Mouse (Mus musculus): ENCODE results near the gene Bloc1s3.

Gene Bloc1s3

DNA sequence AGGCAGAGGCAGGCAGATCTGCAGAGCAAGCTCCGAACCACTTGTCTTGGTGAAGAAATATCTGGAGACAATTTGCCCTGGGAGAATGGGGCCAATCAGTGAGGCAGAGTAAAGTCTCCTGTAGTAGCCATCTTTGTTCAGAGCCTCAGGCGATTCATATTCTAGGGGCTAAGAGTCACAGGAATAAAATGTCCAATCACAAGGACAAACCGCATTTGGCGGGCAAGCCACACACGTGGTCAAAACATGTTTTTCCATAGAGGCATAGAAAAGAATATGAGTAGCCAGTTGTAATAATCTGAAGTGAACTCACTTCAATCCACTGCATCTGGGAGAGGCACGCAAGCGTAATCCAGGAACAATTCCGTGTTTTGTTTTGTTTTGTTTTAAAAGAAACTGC is 24.9 kb downstream of the Bloc1s3 start:
- in situ Hi-C loops (cut with MseI, MboI): no loop called here

DNA sequence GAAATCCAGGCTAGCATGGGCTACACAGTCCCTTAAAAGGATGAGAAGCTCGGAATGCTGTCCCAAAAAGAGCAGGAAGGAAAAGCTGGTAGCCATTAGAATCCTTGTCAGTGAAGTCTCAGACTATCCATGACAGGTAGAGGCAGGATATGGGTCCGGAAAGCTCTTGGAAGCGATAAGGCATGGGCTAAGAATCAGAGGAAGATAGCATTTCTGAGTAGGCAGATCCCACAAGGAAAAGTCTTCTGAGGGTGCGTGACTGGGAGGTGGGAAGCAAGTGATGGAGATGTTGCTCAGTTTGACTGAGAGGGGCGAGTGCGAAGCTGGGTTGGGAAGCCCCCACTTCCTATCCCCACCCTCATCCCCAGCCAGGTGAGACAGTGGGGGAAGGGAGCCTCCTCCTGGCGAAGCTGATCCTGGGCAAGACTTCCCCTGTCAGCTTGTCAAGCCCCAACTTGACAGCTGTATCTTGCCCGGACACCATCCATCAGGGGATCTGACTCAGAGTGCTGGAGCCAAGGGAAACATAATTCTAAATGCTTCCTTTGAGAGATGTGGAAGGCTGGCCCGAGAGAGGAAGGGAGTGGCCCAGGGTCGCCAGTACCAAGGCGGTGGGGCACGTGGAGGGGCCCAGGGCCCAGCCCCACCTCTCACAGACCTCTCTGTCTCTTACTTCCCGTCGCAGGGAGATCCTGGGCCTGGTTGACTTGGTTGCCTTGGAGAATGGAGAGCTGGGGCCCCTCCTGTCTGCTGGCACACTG is 30.4 kb downstream of the Bloc1s3 start:
- in situ Hi-C loops (cut with MseI, MboI): no loop called here

DNA sequence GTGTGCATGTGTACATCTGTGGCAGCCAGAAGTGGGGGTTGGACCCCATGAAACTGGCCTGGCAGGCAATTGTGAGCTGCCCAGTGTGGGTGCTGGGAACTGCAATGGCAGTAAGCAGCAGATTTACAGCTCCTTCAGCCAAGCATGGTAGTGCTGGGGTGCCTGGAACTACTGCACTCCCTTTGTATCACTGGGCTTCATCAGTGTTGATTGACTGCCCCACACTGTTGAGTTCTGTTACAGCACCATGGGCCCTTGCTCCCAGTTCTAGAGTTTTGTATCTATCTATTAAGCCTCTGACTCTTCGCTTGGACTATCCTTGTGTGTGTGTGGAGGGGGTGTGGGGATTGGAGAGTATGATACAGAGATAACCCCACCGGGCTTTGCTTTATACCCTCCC is 31.1 kb downstream of the Bloc1s3 start:
- in situ Hi-C loops (cut with MseI, MboI): no loop called here

DNA sequence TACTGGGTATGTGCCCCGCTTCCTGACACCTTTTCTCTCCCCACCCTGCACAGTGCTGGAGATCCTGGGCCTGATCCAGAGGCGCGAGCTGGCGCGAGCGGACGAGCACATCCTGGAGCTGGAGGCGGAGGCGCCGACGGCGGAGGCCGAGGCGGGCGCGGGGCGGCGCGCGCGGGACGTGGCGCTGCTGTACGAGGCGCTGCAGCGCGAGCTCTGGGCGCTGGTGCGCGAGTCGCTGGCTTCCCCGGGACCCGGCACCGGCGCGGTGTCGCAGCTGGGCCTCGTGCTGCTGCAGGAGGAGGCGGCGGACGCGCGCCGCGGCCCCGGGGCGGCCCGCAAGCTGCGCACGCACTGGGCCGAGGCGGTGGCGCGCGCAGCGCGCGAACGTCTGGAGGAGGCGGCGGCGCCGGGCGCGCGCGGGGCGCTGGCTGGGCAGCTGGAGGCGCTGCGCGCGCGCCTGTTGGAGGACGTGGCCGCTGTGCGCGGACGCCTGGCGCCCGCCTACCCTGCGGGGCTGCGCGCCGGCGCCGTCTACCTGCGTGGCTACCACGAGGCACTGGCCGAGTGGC is 34.2 kb downstream of the Bloc1s3 start:
- in situ Hi-C loops (cut with MseI, MboI): no loop called here

DNA sequence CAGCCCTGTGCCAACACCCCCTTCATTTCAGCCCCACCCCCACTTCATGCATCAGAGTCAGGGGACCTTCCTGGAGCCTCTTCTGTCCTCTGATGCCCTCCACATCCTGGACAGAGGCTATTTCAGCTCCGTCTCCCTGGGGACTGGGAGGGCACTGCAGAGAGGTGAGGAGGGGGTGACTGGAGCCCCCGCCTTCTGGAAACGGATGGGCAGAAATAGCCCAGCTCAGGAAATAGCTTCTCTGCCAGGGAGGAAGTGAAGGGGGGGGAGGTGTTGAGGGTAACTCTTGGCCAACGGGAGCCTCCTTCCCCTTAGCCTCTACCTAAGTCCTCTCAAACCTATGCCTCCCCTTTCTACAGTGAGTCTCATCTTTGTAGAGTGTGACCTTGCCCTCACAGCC is 35.8 kb downstream of the Bloc1s3 start:
- in situ Hi-C loops (cut with MseI, MboI): no loop called here

DNA sequence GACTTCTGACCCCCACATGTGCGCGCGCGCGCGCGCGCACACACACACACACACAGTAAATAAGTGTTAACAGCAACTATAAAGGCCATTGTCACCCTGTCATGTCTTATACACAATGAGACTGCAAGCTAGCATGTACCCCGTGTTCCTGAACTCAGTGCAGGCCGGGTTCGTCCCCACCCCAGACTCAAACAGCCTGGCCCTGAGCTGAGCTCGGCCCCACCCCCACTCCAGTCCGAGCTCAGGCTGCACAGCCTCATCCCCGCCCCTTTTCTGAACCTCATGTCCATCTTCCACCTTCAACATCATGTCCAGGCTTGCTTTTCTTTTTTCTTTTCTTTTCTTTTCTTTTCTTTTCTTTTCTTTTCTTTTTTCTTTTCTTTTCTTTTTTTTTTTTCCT is 37.9 kb downstream of the Bloc1s3 start:
- in situ Hi-C loops (cut with MseI, MboI): no loop called here

DNA sequence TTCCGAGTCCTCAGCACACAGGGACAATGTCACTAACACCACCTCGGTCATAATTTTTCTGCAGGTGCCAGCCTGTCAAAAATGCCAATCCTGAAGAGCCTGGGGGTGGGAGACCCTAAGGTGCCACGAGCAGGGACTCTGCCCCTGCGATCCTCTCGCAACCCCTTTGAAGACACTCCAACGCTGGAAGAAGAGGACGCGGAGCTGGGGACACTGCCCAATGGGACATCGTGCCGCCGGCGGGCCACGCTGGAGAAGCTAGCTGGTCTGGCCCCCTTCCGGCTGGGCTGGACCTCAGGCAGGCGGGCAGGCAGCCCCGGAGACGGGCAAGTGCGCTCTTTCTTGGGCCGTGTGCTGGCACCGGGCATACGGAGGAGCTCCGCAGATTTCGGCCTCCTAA is 38.8 kb downstream of the Bloc1s3 start:
- in situ Hi-C loops (cut with MseI, MboI): no loop called here

DNA sequence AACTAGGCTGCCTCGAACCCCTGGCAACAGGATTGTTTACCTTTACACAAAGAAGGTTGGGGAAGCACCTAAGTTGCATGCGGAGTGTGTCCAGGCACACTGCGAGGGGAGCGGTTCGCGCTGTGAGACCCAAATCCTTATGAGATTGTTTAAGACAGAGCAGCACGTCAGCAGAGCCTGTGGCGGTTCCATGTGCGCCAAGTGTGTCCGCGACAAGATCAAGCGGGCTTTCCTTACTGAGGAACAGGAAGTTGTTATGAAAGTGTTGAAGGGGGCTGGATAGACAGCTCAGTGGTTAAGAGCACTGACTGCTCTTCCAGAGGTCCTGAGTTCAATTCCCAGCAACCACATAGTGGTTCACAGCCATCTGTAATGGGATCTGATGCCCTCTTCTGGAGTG is 39.9 kb downstream of the Bloc1s3 start:
- in situ Hi-C loops (cut with MseI, MboI): no loop called here

DNA sequence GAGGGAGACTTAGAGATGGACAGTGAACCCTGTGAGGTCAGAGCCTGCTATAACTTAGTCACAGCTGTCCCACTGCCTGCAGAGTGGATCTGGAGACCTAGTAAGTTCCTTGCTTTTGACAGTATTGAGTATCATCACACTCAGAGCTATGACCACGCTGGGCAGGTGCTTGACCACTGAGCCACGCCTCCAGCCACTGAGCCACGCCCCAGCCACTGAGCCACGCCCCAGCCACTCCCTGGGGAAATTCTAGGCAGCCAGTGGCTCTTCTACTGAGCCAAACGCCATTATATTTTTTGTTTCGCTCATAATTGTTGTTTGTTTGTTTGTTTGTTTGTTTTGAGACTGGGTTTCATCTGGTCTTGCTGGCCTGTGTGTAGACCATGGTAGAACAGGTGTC is 40.5 kb downstream of the Bloc1s3 start:
- in situ Hi-C loops (cut with MseI, MboI): no loop called here

DNA sequence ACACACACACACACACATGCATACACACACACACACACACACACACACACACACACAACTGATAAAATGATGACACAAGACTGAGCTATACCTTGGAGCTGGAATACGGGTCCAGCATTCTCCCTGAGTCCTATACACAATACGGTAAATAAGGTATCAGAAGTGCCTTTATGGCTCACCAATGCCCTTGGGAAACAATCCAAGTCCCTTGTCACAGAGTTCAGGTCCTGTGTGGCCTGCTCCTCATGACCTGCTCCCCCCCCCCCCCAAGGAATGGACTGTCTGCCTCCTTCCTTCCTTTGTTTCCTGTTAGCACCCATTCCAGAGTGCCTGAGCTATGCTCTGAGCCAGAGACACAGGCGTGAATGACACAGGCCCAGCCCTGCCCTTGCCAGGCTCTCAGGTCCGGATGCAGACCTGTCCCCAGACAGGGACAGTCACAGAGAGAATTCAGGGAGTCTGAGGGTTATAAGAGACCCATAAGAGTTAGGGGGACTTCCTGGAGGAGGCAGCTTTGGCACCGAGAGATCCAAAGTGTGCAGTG is 41.5 kb downstream of the Bloc1s3 start:
- in situ Hi-C loops (cut with MseI, MboI): no loop called here

DNA sequence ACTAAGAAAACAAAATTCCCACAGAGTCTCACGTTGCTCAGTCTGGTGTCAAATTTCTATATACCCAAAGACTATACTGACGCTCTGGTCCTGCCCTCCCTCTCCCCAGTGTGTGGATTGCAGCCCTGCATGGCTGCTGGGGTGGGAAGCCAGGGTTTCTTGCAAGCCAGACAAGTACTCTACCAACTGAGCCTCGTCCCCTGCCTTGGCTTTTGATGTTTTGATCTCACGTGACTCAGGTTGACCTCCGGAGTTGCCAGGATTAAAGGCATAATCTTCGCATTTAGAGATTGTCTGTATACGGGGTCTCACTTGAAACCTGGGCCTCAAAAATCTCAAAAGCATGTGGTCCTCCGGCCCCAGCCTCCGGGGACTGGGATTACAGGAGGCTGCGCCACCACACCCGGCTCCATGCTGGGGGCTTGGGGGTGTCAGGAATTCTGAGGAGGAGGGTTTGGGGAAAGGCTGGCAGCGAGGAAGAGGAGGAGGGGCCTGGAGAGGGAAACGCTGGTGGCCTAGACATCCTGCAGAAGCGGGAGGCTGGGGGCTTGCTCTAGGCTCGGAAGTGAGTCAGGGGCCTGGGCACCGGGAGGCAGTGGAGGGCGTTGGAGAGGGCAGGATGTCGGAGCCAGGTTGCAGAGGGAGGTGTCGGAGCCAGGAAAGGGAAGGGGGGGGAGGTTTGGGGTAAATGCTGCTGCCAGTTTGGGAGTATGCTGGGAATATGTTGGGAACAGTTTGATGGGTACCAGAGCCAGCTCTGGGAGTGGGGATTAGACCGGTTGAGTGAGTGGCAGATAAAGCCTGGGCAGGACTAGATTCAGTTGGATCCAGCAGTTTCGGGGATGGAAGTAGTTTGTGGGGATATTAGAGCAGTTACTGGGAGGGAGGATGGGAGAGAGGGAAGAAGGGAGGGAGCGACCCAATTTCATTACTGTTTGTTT is 43.5 kb downstream of the Bloc1s3 start:
- in situ Hi-C loops (cut with MseI, MboI): no loop called here

DNA sequence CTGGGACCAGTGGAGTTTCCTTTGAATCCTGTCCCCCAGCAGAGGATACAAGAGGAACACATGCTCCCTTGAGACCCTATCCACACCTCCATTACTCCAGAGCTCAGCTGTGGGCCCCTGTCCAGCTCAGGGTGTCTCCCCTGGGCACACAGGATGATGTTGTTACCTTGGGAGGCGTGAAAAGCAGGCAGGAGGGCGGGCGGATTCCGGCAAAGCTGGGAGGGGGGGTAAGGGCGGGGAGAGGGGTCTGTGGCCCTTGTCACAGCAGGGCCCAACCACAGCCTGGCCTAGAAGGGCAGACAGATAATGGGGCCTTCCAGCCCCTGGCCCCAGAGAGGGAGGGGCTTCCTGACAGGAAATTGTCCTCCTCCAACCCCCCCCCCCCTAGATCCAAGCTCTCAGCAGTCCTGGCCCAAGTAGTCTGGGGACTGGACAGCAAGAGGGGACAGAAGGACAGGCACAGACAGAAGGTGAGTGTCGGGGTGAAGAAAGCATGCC is 45.2 kb downstream of the Bloc1s3 start, which contains the start of gene Exoc3l2:
Exoc3l2 (plus strand) TSS at position 448 of the 498 bp plus-strand sequence.
- in situ Hi-C loops (cut with MseI, MboI): no loop called here

DNA sequence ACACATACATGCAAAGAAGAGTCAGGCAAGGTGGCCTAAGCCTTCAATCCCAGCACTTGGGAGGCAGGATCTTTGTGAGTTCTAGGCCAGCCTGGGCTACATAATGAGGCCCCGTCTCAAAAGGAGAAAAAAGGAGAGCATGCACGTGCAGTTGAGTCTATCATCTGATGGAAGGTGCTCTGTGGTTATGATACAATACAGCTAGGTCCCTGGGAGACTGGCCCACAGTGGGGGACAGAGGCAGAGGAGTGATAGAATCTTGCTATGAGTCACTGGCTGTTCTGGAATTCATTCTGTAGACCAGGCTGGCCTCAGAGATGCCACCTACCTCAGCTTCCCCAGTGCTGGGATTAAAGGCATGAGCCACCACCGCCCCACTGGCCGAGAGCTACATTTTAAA is 45.7 kb downstream of the Bloc1s3 start:
- in situ Hi-C loops (cut with MseI, MboI): no loop called here

DNA sequence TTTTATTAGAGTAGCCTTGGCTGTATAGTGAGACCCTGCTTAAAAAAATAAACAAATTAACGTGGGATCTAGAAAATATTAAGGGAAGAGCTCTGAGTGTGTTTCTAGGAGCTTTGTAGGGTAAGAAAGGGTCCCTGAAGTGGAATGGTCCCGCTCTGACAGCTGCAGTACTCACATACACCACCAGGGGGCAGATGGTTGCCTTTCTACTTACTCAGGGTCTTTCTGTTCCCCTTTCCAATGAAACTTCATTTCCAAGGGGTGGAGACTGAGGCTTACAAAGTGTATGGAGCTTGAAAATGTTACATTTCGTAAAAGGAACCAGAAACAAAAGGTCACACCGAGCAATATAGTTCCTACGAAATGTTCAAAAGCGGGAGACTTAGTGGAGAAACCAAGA is 46.7 kb downstream of the Bloc1s3 start:
- in situ Hi-C loops (cut with MseI, MboI): no loop called here

DNA sequence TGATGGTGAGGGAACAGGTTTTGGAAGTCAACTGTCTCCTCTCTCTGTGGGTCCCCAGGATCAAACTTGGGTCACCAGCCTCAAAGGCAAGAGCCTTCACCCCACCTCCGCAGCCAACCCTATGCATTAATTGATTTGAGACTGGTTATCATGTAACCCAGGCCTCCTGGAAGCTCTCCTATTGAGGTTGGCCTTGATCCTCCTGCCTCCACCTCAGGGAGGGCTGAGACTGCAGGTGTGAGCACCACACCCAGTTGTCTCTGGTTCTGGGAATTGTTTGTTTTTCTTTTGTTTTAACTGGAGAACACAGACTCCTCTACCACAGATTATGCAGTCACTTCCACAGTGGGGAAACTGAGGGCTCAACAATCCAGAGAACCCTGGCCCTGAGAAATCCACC is 47.7 kb downstream of the Bloc1s3 start:
- in situ Hi-C loops (cut with MseI, MboI): no loop called here

DNA sequence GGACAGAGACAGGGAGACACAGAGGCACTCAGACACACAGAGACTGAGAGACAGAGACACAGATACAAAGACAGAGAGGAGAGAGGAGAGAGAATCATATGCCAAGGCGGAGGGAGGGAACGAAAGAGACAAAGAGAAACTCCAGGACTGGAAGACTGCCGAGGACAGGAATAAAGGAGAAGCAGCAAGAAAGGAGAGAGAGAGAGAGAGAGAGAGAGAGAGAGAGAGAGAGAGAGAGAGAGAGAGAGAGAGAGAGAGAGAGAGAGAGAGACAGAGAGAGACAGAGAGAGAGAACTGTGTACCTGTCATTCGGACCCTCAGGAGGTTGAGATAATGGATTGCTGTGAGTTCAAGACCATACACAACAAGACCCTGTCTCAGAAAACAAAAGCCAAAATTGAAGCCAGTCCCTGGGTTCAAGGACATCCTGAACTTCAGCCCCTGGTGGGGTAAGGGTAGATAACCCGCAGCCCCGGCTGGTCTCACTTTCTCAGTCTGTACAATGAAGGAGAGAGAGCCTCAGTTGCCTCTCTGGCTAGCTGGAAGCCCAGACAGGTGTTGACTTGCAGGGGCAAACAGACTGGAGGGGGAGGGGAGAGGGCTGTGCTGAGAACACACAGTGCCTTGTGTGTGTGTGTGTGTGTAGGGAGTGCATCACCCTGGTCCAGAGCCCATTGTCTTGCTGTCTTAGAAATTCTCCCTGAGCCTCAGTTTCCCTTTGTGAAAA is 48.9 kb downstream of the Bloc1s3 start:
- in situ Hi-C loops (cut with MseI, MboI): no loop called here

DNA sequence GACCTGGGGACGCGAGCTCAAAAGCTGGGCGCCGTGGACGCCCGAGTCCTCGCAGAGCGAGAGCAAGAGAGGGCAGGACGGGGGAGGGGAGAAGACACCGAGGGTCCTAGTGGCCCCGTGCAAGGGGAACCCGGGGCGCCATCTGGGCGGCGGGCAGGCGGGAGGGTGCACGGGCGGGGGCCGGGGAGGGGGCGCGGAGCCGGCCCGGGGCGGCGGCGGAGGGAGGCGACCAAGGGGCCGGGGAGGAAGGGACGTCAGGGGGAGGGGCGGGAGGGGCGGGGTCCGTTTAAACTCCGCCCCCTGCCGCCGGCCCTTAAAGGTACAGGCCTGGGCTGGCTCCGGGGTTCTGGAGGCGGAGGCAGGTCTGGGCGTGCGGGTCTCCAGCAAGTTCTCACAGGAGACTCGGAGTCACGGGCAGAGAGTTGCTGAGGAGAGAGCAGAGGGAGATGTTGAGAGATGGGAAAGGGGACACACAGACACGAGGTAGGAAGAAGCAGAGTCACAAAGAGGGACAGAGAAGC is 49.5 kb downstream of the Bloc1s3 start, which contains the start of gene Mark4:
Mark4 (minus strand) TSS at position 231 of the 521 bp plus-strand sequence.
- in situ Hi-C loops (cut with MseI, MboI): no loop called here

DNA sequence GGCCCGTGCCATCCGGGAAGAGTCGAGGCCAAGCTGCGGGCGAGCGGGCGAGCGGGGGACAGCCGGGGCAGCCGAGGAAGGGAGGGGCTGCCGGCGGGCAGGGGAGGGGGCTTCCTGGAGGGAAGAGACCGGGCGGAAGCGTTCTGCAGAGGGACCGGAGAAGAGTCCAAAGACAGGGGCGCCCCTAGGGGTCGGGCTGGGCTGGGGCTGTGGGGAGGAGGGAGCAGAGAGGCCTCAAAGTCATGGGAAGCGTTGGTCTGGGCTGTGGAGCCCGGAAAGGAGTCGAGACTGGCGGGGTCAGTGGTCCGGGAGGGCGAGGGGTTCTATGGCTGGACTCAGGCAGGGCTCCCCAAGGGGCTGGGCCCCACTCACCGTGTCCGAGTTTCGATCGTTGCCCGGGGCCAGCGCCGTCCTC is 50.1 kb downstream of the Bloc1s3 start:
- in situ Hi-C loops (cut with MseI, MboI): no loop called here

DNA sequence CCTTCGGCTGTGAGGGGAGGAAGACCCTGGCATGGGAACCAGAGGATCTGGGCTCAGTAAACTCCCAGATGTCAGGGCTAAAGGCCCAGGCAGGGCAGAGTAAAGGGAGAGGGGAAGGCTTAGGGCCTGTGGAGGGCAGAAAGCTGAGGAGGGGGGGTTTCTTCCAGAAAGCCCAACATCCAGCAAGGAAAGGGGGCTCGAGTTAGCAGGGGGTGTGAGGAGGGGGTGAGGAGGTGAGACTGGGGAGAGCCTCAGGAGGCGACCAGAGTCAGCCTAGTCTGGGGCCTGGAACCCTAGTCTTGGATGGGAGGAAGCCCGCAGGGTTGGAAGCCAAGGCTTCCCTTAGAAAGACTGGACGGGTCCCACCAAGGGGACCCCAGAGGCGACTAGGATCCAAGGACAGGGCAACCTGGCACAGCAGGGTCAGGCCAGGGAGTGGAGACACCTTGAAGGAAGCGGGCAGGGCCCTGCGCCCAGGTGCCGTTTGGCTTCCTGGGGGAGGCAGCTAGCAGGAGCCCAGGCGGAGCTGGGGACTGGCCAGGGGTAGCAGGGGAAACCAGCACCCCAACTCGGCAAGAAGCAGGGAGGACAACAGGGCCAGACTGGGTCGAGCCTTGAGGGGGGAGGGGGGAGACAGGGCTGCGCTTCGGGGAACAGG is 50.6 kb downstream of the Bloc1s3 start:
- in situ Hi-C loops (cut with MseI, MboI): no loop called here

DNA sequence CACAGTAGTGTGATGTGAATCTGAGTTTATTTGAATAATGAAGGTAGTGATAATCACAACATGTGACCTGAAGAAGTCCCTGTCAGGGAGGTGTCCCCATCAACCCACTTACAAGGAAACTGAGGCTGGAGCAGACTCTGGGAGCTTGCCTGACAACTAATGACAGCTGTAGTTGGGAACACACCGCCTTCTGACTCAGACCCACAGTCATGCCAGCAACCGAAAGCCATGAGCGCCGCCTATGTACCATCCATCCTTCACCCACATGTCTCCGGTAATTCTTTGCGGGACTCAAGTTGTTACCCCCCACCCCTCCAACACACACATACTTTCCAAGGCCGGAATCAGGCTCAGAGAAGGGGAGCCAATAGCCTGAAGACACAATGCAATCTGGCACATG is 51.5 kb downstream of the Bloc1s3 start:
- in situ Hi-C loops (cut with MseI, MboI): no loop called here

All from mouse trophoblast stem cell (cell line).